Mouse (Mus musculus): Measurements from ENCODE around the gene Wdr11. TPM values are rescaled to one million over a fixed set of nuclear protein-coding genes. Genes with fewer than 3 reads are reported as not detected.

The Wdr11 gene
- total and polyA plus RNA-seq, 3 experiments = 13.0 to 20.7 (median 19.9) TPM

DNA sequence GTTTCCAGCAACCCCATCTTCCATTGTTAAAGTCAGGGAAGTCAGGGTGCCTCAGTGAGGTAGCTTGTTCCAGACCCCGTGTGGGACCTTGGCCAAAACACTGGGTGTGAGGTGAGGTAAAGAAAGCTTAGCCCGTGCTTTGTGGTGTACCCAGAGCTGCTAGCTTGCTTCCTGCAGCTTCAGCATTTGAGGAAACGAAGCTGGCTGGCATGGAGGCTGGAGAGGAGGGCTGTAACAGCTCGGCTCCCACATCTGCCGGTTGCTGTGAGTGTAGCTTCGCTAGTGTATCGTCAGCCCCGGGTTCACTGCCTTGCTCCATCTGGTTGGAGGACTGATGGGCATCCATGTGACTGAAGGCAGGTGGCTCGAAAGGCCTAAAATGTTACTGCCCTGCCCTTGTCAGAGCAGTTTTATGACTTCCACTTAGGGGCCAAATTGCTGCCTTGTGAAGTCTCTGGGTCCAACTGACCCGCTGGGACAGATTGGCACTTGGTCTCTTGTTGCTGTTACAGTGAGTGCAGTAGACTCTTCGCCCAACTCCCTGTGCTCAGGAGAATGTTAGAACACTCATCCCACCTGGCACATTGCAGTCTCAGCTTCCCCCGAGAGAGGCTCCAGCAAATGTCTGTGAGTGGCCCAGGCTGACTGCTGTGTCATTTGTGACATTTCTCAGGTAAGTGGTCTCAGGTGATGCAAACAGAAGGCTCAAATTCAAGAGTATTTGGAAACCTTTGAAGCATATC, 44.4 kb downstream of the Wdr11 start:
- no peaks in the 10 kb centered on the region for H3K79me2 ChIP-seq (replicated peaks; ENCODE audit: control insufficient read depth, insufficient read depth, low read length)
- H3K4me1 ChIP-seq (ENCODE audit: control insufficient read depth, insufficient read depth, low read length) = no peaks in the 10 kb centered on the region
- WGBS = 84% methylated on average over 12 of the region's 12 CpGs
- H3K27me3 ChIP-seq (ENCODE audit: control insufficient read depth, insufficient read depth, low read length) = no peaks in the 10 kb centered on the region
- DNase-seq = no peak
- intact Hi-C loops (cut with DNase I) = no loop called here
- no peak overlapping the region for H3K4me3 ChIP-seq
- no peak for TF ChIP-seq EP300 (IDR thresholded peaks at IDR 0.05; ENCODE audit: insufficient read depth, low read depth, low read length)
- no peak for TF ChIP-seq POLR2A (IDR thresholded peaks at IDR 0.05; ENCODE audit: insufficient read depth, low read depth, low read length)
- TF ChIP-seq CTCF (IDR thresholded peaks at IDR 0.05) = no peak
- H3K9ac ChIP-seq (ENCODE audit: low read depth, low read length) = no peak overlapping the region
- H3K36me3 ChIP-seq (ENCODE audit: control insufficient read depth, insufficient read depth, low read length) = no peaks in the 10 kb centered on the region
- H3K27ac ChIP-seq = no peak overlapping the region

GRCm38 (mm10) chr7:129636992-129637391, 45.3 kb downstream of the Wdr11 start:
- Histone ChIP-seq H3K27me3 (ENCODE audit: control insufficient read depth, insufficient read depth, low read length) (no peaks in the 10 kb centered on the region), H3K27ac (no peak overlapping the region)

DNA sequence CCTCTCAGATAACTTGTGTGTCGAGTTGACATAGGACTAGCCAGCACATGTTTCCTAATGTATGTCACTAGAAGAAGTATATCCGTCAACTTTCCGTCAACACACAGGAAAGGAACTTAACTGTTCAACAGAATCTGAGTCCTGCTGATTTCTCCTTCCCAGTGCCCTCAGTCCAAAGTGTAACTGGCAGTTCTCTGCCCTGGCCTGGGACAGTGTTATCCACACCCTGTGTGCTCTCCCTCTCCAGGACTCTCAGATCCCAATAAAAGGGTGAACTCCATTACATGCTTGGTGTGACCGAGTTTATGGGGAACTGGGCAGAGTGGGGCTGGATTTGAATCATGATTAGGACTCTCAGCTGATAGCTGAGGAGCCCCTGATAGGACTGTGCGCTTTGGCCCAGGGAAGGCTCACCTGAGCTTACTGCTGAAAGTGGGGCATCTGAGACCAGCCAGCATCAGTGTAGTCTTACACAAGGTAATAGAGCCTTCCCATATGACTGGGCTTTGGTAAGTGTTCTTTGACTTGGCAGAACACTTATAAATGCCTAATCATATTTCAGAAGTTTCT, 46.3 kb downstream of the Wdr11 start:
- Histone ChIP-seq H3K36me3 (ENCODE audit: control insufficient read depth, insufficient read depth, low read length) (no peaks in the 10 kb centered on the region), H3K9ac (ENCODE audit: low read depth, low read length) (no peak overlapping the region), H3K27ac (no peak overlapping the region), H3K79me2 (replicated peaks; ENCODE audit: control insufficient read depth, insufficient read depth, low read length) (no peaks in the 10 kb centered on the region), H3K4me3 (no peak overlapping the region), H3K4me1 (ENCODE audit: control insufficient read depth, insufficient read depth, low read length) (no peaks in the 10 kb centered on the region), H3K27me3 (ENCODE audit: control insufficient read depth, insufficient read depth, low read length) (no peaks in the 10 kb centered on the region)
- TF ChIP-seq CTCF (IDR thresholded peaks at IDR 0.05) = no peak
- TF ChIP-seq EP300 (IDR thresholded peaks at IDR 0.05; ENCODE audit: insufficient read depth, low read depth, low read length) = no peak
- no peak for TF ChIP-seq POLR2A (IDR thresholded peaks at IDR 0.05; ENCODE audit: insufficient read depth, low read depth, low read length)
- 82% methylated on average over 5 of the region's 5 CpGs for WGBS
- intact Hi-C loops (cut with DNase I) = no loop called here
- no peak for DNase-seq

More at GRCm38 (mm10) chr7:129636992-129637391, 45.3 kb downstream of the Wdr11 start:
- intact Hi-C loops (cut with DNase I) = no loop called here
- TF ChIP-seq CTCF (IDR thresholded peaks at IDR 0.05) (no peak), EP300 (IDR thresholded peaks at IDR 0.05; ENCODE audit: insufficient read depth, low read depth, low read length) (no peak), POLR2A (IDR thresholded peaks at IDR 0.05; ENCODE audit: insufficient read depth, low read depth, low read length) (no peak)
- no peaks in the 10 kb centered on the region for H3K4me1 ChIP-seq (ENCODE audit: control insufficient read depth, insufficient read depth, low read length)
- no peaks in the 10 kb centered on the region for H3K79me2 ChIP-seq (replicated peaks; ENCODE audit: control insufficient read depth, insufficient read depth, low read length)
- no peak overlapping the region for H3K4me3 ChIP-seq
- 79% methylated on average over 9 of the region's 9 CpGs for WGBS
- H3K9ac ChIP-seq (ENCODE audit: low read depth, low read length) = no peak overlapping the region
- no peaks in the 10 kb centered on the region for H3K36me3 ChIP-seq (ENCODE audit: control insufficient read depth, insufficient read depth, low read length)
- DNase-seq = no peak

DNA sequence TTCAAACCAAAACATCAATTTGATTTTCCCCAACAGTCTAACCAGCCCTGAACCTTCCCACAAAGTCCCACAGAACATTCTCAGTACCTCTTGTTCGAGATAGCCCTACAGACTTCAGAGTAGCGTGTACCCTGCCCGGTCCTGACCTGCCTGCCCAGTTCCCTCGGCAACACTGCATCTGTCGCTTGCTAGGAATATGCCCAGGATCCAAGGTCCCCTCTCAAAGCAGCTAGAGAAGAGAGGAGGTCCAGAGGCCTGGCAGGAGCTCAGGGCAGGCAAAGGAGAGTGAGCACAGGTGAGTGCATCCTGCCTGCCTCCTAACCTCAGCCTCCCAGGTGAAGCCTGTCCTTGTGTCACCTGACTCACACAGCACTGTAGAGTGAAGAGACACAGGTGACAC, 47.3 kb downstream of the Wdr11 start:
- no peak overlapping the region for H3K9ac ChIP-seq (ENCODE audit: low read depth, low read length)
- no peak overlapping the region for H3K4me3 ChIP-seq
- DNase-seq = no peak
- no peaks in the 10 kb centered on the region for H3K36me3 ChIP-seq (ENCODE audit: control insufficient read depth, insufficient read depth, low read length)
- H3K27ac ChIP-seq = no peak overlapping the region
- H3K79me2 ChIP-seq (replicated peaks; ENCODE audit: control insufficient read depth, insufficient read depth, low read length) = no peaks in the 10 kb centered on the region
- H3K4me1 ChIP-seq (ENCODE audit: control insufficient read depth, insufficient read depth, low read length) = no peaks in the 10 kb centered on the region
- TF ChIP-seq EP300 (IDR thresholded peaks at IDR 0.05; ENCODE audit: insufficient read depth, low read depth, low read length) (no peak), POLR2A (IDR thresholded peaks at IDR 0.05; ENCODE audit: insufficient read depth, low read depth, low read length) (no peak), CTCF (IDR thresholded peaks at IDR 0.05) (no peak)
- no peaks in the 10 kb centered on the region for H3K27me3 ChIP-seq (ENCODE audit: control insufficient read depth, insufficient read depth, low read length)
- 87% methylated on average over 5 of the region's 5 CpGs for WGBS
- intact Hi-C loops (cut with DNase I) = no loop called here

GRCm38 (mm10) chr7:129639833-129640232, 48.2 kb downstream of the Wdr11 start:
- TF ChIP-seq POLR2A (IDR thresholded peaks at IDR 0.05; ENCODE audit: insufficient read depth, low read depth, low read length) (no peak), EP300 (IDR thresholded peaks at IDR 0.05; ENCODE audit: insufficient read depth, low read depth, low read length) (no peak), CTCF (IDR thresholded peaks at IDR 0.05) (no peak)
- intact Hi-C loops (cut with DNase I) = no loop called here
- no peak overlapping the region for H3K9ac ChIP-seq (ENCODE audit: low read depth, low read length)
- H3K36me3 ChIP-seq (ENCODE audit: control insufficient read depth, insufficient read depth, low read length) = no peaks in the 10 kb centered on the region
- 80% methylated on average over 6 of the region's 6 CpGs for WGBS
- H3K79me2 ChIP-seq (replicated peaks; ENCODE audit: control insufficient read depth, insufficient read depth, low read length) = no peaks in the 10 kb centered on the region
- no peak overlapping the region for H3K27ac ChIP-seq
- no peak for DNase-seq
- H3K4me3 ChIP-seq = no peak overlapping the region
- H3K4me1 ChIP-seq (ENCODE audit: control insufficient read depth, insufficient read depth, low read length) = no peaks in the 10 kb centered on the region
- no peaks in the 10 kb centered on the region for H3K27me3 ChIP-seq (ENCODE audit: control insufficient read depth, insufficient read depth, low read length)

DNA sequence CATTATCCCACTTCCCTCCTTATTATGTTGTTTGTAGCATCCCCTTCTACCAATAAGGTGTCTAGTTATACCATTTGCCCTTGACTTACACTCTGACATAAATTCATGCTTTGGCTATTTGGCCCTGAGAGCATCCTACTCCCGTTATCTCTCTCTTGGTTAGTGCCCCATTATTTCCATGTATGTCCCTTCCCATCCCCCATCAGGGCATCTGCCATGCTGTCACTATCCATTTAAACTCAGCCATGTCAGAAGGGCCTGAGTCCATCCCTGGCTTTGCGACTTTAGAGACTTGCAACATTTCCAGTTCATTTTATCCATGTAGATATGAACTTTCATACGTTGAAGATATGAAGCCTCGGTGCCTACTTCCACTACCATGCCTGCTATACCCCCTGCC, 51.6 kb downstream of the Wdr11 start:
- 86% methylated on average over 4 of the region's 4 CpGs for WGBS
- no peaks in the 10 kb centered on the region for H3K4me1 ChIP-seq (ENCODE audit: control insufficient read depth, insufficient read depth, low read length)
- TF ChIP-seq POLR2A (IDR thresholded peaks at IDR 0.05; ENCODE audit: insufficient read depth, low read depth, low read length) (no peak), EP300 (IDR thresholded peaks at IDR 0.05; ENCODE audit: insufficient read depth, low read depth, low read length) (no peak), CTCF (IDR thresholded peaks at IDR 0.05) (no peak)
- no peak overlapping the region for H3K9ac ChIP-seq (ENCODE audit: low read depth, low read length)
- no peak overlapping the region for H3K4me3 ChIP-seq
- no peaks in the 10 kb centered on the region for H3K36me3 ChIP-seq (ENCODE audit: control insufficient read depth, insufficient read depth, low read length)
- intact Hi-C loops (cut with DNase I) = no loop called here
- H3K27ac ChIP-seq = no peak overlapping the region
- DNase-seq = no peak
- no peaks in the 10 kb centered on the region for H3K27me3 ChIP-seq (ENCODE audit: control insufficient read depth, insufficient read depth, low read length)
- H3K79me2 ChIP-seq (replicated peaks; ENCODE audit: control insufficient read depth, insufficient read depth, low read length) = no peaks in the 10 kb centered on the region
